Mouse (Mus musculus) heart, adult 2 months (tissue): Measurements from ENCODE around the gene Tns3.

Experiments used
- CTCF ChIP-seq: fragments of 200-600 bp; IDR thresholded peaks from 2 replicates; pipeline ENCODE4 v1.8.1; 2022; ENCODE audit warnings: antibody characterized with exemption, mild to moderate bottlenecking, moderate library complexity
- EP300 ChIP-seq: fragments of 200-500 bp; IDR thresholded peaks from 2 replicates; pipeline ENCODE4 v1.6.1; 2011; ENCODE audit warnings: low read depth, low read length, control low read depth; ENCODE audit not compliant: insufficient read depth
- POLR2A ChIP-seq: fragments of 200-500 bp; IDR thresholded peaks from 2 replicates; pipeline ENCODE4 v1.6.1; 2011; ENCODE audit warnings: mild to moderate bottlenecking, low read depth, low read length, control low read depth; ENCODE audit not compliant: insufficient read depth

- TF ChIP-seq POLR2A: no peak
- TF ChIP-seq CTCF: no peak
- TF ChIP-seq EP300: no peak
Observed at GRCm38 (mm10) chr11:8503735-8504134, 160.6 kb downstream of the Tns3 start.
